Mouse (Mus musculus): ENCODE measurements at regions not wholly inside any gene's neighbourhood (a gene's known extent, or its start where the extent isn't known, plus 50 kb on each side); places are given as distances from the start of the nearest gene placed in this dataset.

DNA sequence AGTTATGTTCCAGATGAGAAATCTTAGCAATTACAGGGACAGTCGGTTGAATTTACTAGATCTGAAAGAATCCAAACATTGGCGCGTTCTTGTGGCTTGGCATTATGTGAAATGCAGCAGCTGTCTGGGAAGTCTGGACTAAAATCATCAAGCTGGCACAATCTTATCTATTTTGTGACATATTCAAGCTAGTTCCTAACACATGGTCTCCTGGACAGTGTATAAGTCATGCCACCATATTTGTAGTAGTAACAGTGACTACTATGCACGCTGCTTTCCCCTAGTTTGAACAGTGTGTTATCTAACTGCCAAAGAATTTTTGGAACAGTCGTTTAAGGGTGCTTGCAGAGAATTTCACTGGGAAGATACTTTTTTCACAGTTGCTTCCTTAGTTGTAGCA lies 396.8 kb downstream of the Ppp1r3a start:
- no peak for DNase-seq

Data from heart, adult 11 months (tissue).